Mouse (Mus musculus) forebrain, embryonic 15.5 days (tissue): ENCODE data around the gene Sohlh1. TPM values are rescaled to one million over a fixed set of nuclear protein-coding genes. Genes with fewer than 3 reads are reported as not detected.
"Not testable (repeated sequence)": the region's sequence is repeated elsewhere in the genome, so short reads cannot be mapped to it uniquely, and the experiment has no call there.

Source experiments
- ATAC-seq: fragments of 200-750 bp; cut with Nextera tagmentation; replicated peaks from 2 replicates; pipeline ENCODE4 v1.8.0; 2017; ENCODE audit warnings: mild to moderate bottlenecking, moderate TSS enrichment, moderate library complexity
- H3K27ac ChIP-seq: fragments of 300-500 bp; sonication (generic); replicated peaks from 2 replicates; pipeline ENCODE4 v1.5.1; 2015; ENCODE audit warnings: mild to moderate bottlenecking, inconsistent platforms
- H3K27me3 ChIP-seq: fragments of 300-500 bp; sonication (generic); 2 replicates; pipeline ENCODE4 v1.6.1; 2015; ENCODE audit warnings: inconsistent platforms
- H3K36me3 ChIP-seq: fragments of 300-500 bp; sonication (generic); 2 replicates; pipeline ENCODE4 v1.6.1; 2015; ENCODE audit warnings: mild to moderate bottlenecking, inconsistent platforms
- H3K4me1 ChIP-seq: fragments of 300-500 bp; sonication (generic); 2 replicates; pipeline ENCODE4 v1.6.1; 2015; ENCODE audit warnings: inconsistent platforms
- H3K4me2 ChIP-seq: fragments of 300-500 bp; sonication (generic); replicated peaks from 2 replicates; pipeline ENCODE4 v1.6.1; 2015; ENCODE audit warnings: mild to moderate bottlenecking, inconsistent platforms
- H3K4me3 ChIP-seq: fragments of 300-500 bp; sonication (generic); 2 replicates; pipeline ENCODE4 v1.5.1; 2015; ENCODE audit warnings: mild to moderate bottlenecking, inconsistent platforms
- H3K9ac ChIP-seq: fragments of 300-500 bp; sonication (generic); replicated peaks from 2 replicates; pipeline ENCODE4 v1.6.1; 2015; ENCODE audit warnings: mild to moderate bottlenecking, inconsistent platforms
- H3K9me3 ChIP-seq: fragments of 300-500 bp; sonication (generic); 2 replicates; pipeline ENCODE4 v1.6.1; 2016; ENCODE audit warnings: inconsistent platforms
- WGBS: fragments of 180-500 bp; shearing (Covaris S2); methylation state at CpG from one replicate; pipeline ENCODE4 v1.1.7; 2015; ENCODE audit warnings: mixed read lengths; 5-methylcytosine and 5-hydroxymethylcytosine counted together
- polyA plus RNA-seq: library from polyadenylated mRNA; unstranded; fragments of >200 nt; fragmentation: Nextera tagmentation; extraction: Ambion mirVana; gene quantifications from 2 replicates; pipeline ENCODE4 v1.2.1, GENCODE M21; 2015

Gene Sohlh1
- polyA plus RNA-seq, 1 experiment from 2014 or later: not detected

DNA sequence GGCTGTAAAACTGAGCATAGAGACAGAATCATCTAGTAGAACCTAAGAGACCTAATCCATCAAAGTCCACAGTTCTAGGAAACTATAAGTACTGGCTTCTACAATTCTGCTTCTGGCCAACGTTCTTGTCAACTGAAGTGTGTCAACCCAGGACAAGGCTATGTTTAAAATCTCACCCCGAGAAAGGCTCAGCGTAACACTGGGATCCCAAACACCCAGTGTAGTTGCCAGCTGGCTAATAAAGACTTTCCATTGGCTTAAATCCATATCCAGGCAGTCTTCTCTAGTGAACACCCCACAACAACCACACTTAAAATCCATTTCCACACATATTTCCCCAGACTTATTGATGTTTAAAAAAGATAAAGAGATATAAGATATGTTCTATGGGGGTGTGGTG lies 16.3 kb downstream of the Sohlh1 start:
- no peaks in the 10 kb centered on the region for H3K9me3 ChIP-seq
- H3K27ac ChIP-seq: no peak overlapping the region
- H3K36me3 ChIP-seq: no peaks in the 10 kb centered on the region
- H3K27me3 ChIP-seq: no peaks in the 10 kb centered on the region
- H3K4me2 ChIP-seq: no peak overlapping the region
- H3K4me3 ChIP-seq: no peak overlapping the region
- ATAC-seq: no peak
- no peaks in the 10 kb centered on the region for H3K4me1 ChIP-seq
- WGBS: 70% methylated on average over 3 of the region's 3 CpGs
- H3K9ac ChIP-seq: no peak overlapping the region

DNA sequence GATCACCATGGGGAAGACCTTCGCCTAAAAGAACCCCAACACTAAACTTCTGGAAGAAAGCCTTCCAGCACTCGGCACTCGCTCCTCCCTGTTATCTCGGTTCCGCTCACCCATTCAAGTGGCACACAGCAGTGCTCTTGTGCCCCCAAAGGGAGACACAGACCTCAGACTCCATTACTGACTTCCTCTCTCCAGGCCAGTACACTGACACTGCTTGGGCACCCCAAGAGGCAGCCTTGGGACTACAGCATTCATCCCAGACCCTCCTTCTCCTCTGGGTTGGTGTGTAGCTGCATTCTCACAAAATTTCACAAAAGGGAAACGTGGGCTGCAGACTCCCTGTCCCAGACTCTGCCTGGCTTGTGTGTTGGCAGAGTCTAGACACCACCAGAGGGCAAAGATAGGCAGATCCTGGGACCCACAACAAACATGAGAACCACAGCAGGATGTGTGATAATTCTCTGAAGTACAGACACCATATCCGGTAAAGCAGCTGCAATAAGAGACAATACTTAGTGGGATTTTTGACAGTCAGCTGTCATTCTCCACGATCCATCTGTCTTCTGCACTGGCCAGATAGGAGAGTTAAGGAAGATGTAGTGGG lies 18.6 kb downstream of the Sohlh1 start:
- H3K36me3 ChIP-seq: no peaks in the 10 kb centered on the region
- no peak overlapping the region for H3K9ac ChIP-seq
- no peaks in the 10 kb centered on the region for H3K27me3 ChIP-seq
- ATAC-seq: no peak
- 82% methylated on average over 8 of the region's 8 CpGs for WGBS
- H3K4me1 ChIP-seq: no peaks in the 10 kb centered on the region
- H3K4me2 ChIP-seq: no peak overlapping the region
- H3K27ac ChIP-seq: no peak overlapping the region
- H3K4me3 ChIP-seq: no peak overlapping the region
- H3K9me3 ChIP-seq: no peaks in the 10 kb centered on the region

- H3K4me3 ChIP-seq: no peak overlapping the region
- no peaks in the 10 kb centered on the region for H3K9me3 ChIP-seq
- ATAC-seq: no peak
- WGBS: 94% methylated on average over 3 of the region's 3 CpGs
- no peaks in the 10 kb centered on the region for H3K27me3 ChIP-seq
- H3K4me2 ChIP-seq: no peak overlapping the region
- H3K27ac ChIP-seq: no peak overlapping the region
- no peaks in the 10 kb centered on the region for H3K36me3 ChIP-seq
- no peak overlapping the region for H3K9ac ChIP-seq
- H3K4me1 ChIP-seq: no peaks in the 10 kb centered on the region
Observed at GRCm38 (mm10) chr2:25824751-25825150, 22.3 kb downstream of the Sohlh1 start.

GRCm38 (mm10) chr2:25822806-25823205 lies 24.2 kb downstream of the Sohlh1 start, which contains the start of gene Lcn9:
Lcn9 (plus strand) TSS chr2:25823153.
- Histone ChIP-seq H3K4me1 (no peaks in the 10 kb centered on the region), H3K9me3 (no peaks in the 10 kb centered on the region), H3K4me3 (no peak within 1 kb of the TSS), H3K36me3 (no peaks in the 10 kb centered on the region), H3K27ac (no peak within 1 kb of the TSS), H3K4me2 (no peak within 1 kb of the TSS), H3K27me3 (no peaks in the 10 kb centered on the region), H3K9ac (no peak within 1 kb of the TSS)
- WGBS: 81% methylated on average over 1 of the region's 1 CpGs
- ATAC-seq: no peak

DNA sequence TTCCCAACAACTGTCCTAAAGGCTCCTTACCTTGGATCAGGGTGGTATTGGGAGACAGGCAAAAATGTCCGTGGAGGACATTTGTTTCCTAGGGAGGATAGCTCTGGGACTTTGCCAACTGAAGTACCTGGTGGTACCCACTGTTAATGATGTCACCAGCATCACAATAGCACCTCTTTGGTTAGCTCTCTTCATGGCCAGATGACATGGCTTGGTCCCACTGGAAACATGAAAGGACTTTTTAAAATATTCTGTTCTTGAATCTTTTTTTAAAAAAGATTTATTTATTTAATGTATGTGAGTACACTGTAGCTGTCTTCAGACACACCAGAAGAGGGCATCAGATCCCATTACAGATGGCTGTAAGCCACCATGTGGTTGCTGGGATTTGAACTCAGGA lies 31.3 kb downstream of the Sohlh1 start, which contains the start of gene Glt6d1:
Gene Glt6d1, minus strand, starts transcription at position 101 of the 400 bp plus-strand sequence.
- not testable (repeated sequence) for H3K9ac ChIP-seq, H3K27me3 ChIP-seq, H3K4me1 ChIP-seq, H3K4me3 ChIP-seq, H3K4me2 ChIP-seq, ATAC-seq, H3K27ac ChIP-seq, H3K36me3 ChIP-seq, H3K9me3 ChIP-seq
- 79% methylated on average over 1 of the region's 1 CpGs for WGBS

GRCm38 (mm10) chr2:25813364-25813763 lies 33.7 kb downstream of the Sohlh1 start:
- Histone ChIP-seq H3K27ac (no peak overlapping the region), H3K36me3 (no peaks in the 10 kb centered on the region), H3K4me1 (no peaks in the 10 kb centered on the region), H3K9ac (no peak overlapping the region), H3K27me3 (no peaks in the 10 kb centered on the region), H3K4me2 (no peak overlapping the region), H3K9me3 (no peaks in the 10 kb centered on the region), H3K4me3 (no peak overlapping the region)
- ATAC-seq: no peak
- WGBS: 79% methylated on average over 5 of the region's 5 CpGs

- no peak overlapping the region for H3K4me2 ChIP-seq
- H3K36me3 ChIP-seq: no peaks in the 10 kb centered on the region
- no peaks in the 10 kb centered on the region for H3K4me1 ChIP-seq
- H3K27me3 ChIP-seq: no peaks in the 10 kb centered on the region
- H3K9me3 ChIP-seq: no peaks in the 10 kb centered on the region
- H3K4me3 ChIP-seq: no peak overlapping the region
- H3K27ac ChIP-seq: no peak overlapping the region
- whole genome bisulfite sequencing: 93% methylated on average over 2 of the region's 2 CpGs
- ATAC-seq: no peak
- H3K9ac ChIP-seq: no peak overlapping the region
Observed at GRCm38 (mm10) chr2:25811711-25812110, 35.3 kb downstream of the Sohlh1 start.

- no peak overlapping the region for H3K9ac ChIP-seq
- no peak for ATAC-seq
- WGBS: 39% methylated on average over 5 of the region's 5 CpGs
- H3K27ac ChIP-seq: no peak overlapping the region
- H3K27me3 ChIP-seq: no peaks in the 10 kb centered on the region
- H3K4me1 ChIP-seq: peaks cover 4% of the 10 kb centered on the region; the same call in 1 of the 2 replicates
- no peaks in the 10 kb centered on the region for H3K36me3 ChIP-seq
- no peak overlapping the region for H3K4me2 ChIP-seq
- no peaks in the 10 kb centered on the region for H3K9me3 ChIP-seq
- H3K4me3 ChIP-seq: no peak overlapping the region
Observed at GRCm38 (mm10) chr2:25798065-25798464, 49.0 kb downstream of the Sohlh1 start.

DNA sequence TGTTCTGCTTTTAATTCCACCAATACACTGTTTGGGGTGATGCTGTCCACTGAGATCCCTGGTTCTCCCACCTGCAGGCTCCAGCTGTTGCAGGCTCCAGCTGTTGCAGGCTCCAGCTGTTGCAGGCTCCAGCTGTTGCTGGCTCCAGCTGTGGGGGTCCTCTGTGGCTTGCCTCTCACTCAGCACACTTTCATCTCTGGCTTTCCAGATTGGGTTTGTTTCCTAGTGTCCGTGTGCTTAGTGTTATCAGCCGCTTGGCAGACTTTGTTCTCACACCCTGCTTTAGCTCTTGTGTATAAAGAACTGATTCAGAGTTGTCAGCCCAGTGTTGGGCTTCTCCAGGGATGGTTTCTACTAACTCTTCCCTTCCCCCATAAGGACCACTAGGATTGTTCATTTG lies 49.4 kb downstream of the Sohlh1 start:
- H3K36me3 ChIP-seq: no peaks in the 10 kb centered on the region
- H3K9ac ChIP-seq: no peak overlapping the region
- H3K4me1 ChIP-seq: peaks cover 4% of the 10 kb centered on the region; the same call in 1 of the 2 replicates
- no peak for ATAC-seq
- 49% methylated on average over 2 of the region's 2 CpGs for WGBS
- no peaks in the 10 kb centered on the region for H3K9me3 ChIP-seq
- H3K4me2 ChIP-seq: no peak overlapping the region
- H3K27me3 ChIP-seq: no peaks in the 10 kb centered on the region
- H3K4me3 ChIP-seq: no peak overlapping the region
- no peak overlapping the region for H3K27ac ChIP-seq

Other genes starting within 250 kb of the Sohlh1 start
- gene Rabl6, start 238.7 kb downstream of the Sohlh1 start, polyA plus RNA-seq: 78.8 and 81.1 TPM in 2 replicates
- 0.14 and 0.20 TPM in 2 replicates for gene Ccdc183, start 229.6 kb downstream of the Sohlh1 start, polyA plus RNA-seq
- gene Tmem141, start 225.2 kb downstream of the Sohlh1 start, polyA plus RNA-seq: 23.8 and 25.0 TPM in 2 replicates
- gene Fcna, start 219.2 kb downstream of the Sohlh1 start, polyA plus RNA-seq: 2.2 and 2.7 TPM in 2 replicates
- gene Lcn8, start 194.1 kb downstream of the Sohlh1 start, polyA plus RNA-seq: not detected in 2 replicates
- gene Lcn5, start 189.3 kb downstream of the Sohlh1 start, polyA plus RNA-seq: not detected in 2 replicates
- not detected in 2 replicates for gene Lcn6, start 170.5 kb downstream of the Sohlh1 start, polyA plus RNA-seq
- gene Lcn10, start 164.5 kb downstream of the Sohlh1 start, polyA plus RNA-seq: not detected in 2 replicates
- not detected in 2 replicates for gene Obp2a, start 147.2 kb downstream of the Sohlh1 start, polyA plus RNA-seq
- gene Bmyc, start 140.5 kb downstream of the Sohlh1 start, polyA plus RNA-seq: 115 TPM in 2 replicates
- gene Obp2b, start 110.2 kb downstream of the Sohlh1 start, polyA plus RNA-seq: not detected in 2 replicates
- gene Lcn3, start 81.7 kb downstream of the Sohlh1 start, polyA plus RNA-seq: not detected in 2 replicates
- not detected in 2 replicates for gene Lcn11, start 70.2 kb downstream of the Sohlh1 start, polyA plus RNA-seq
- gene Gm13539, start 65.0 kb downstream of the Sohlh1 start, polyA plus RNA-seq: not detected in 2 replicates
- not detected in 2 replicates for gene Glt6d1, start 31.4 kb downstream of the Sohlh1 start, polyA plus RNA-seq
- gene Lcn9, start 24.1 kb downstream of the Sohlh1 start, polyA plus RNA-seq: not detected in 2 replicates
- gene Kcnt1, start 16.5 kb upstream of the Sohlh1 start, polyA plus RNA-seq: 6.2 and 7.7 TPM in 2 replicates
- gene Camsap1, start 136.0 kb upstream of the Sohlh1 start, polyA plus RNA-seq: 69.5 and 75.9 TPM in 2 replicates
- gene Ubac1, start 174.5 kb upstream of the Sohlh1 start, polyA plus RNA-seq: 113 and 119 TPM in 2 replicates